Mouse (Mus musculus) ES-Bruce4 (cell line): ENCODE results near the gene Ccdc33.
A peak's percentile ranks its signal among the peaks of the same experiment; 100 is the strongest.

Source experiments
- CTCF ChIP-seq: IDR thresholded peaks from one replicate; pipeline ENCODE4 v1.8.1; 2011; ENCODE audit warnings: low read depth, low read length
- EP300 ChIP-seq: IDR thresholded peaks from 2 replicates; pipeline ENCODE4 v1.6.1; 2011; ENCODE audit warnings: low read depth, low read length; ENCODE audit not compliant: insufficient read depth

DNA sequence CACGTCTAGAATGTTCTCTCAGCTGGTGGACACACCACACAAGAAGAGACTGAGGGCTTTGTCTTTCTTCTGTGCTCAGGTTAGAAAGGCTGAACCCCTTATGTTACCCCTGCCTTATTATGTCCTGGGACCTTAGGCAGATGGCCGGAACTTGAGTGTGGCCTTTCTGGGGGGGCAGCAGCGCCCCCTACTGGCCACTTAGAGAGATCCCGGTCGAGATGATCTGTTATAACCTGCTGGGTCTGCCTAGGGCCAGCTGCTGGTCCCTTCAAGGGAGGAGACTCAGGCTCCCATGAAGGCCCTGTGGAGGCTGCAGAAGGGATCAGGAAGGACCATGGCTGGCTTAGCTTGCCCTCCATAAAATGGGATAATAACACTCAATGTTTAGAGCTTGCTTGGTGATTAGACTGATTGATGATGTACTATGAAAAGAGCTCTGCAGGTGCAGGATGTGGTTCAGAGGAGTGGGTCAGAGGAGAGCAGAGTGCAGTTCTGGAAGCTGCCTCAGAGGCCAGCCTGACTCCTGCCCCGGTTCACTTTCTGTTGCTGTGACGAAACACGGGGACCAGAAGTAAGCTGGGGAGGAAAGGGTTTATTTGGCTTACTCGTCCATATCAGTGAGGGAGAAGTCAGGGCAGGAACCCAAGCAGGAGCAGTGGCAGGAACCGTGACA lies 128.0 kb downstream of the Ccdc33 start:
- TF ChIP-seq EP300 (no peak), CTCF (peak; percentile 73)
